Mouse (Mus musculus) cerebellum, adult 2 months (tissue): ENCODE measurements at regions not wholly inside any gene's neighbourhood (a gene's known extent, or its start where the extent isn't known, plus 50 kb on each side); places are given as distances from the start of the nearest gene placed in this dataset.

Experiments used
- CTCF ChIP-seq: fragments of 200-500 bp; IDR thresholded peaks from 2 replicates; pipeline ENCODE4 v1.5.1; 2011; ENCODE audit warnings: low read depth, mild to moderate bottlenecking, control low read depth, low read length, moderate library complexity, borderline replicate concordance; ENCODE audit not compliant: insufficient read depth
- POLR2A ChIP-seq: fragments of 200-500 bp; IDR thresholded peaks from 2 replicates; pipeline ENCODE4 v1.6.1; 2011; ENCODE audit warnings: low read length, control low read depth, borderline replicate concordance; ENCODE audit not compliant: insufficient read depth

GRCm38 (mm10) chr5:82324354-82324753 is 1030.6 kb downstream of the Tecrl start:
- TF ChIP-seq CTCF = no peak
- no peak for TF ChIP-seq POLR2A
